Mouse (Mus musculus): ENCODE measurements at regions not wholly inside any gene's neighbourhood (a gene's known extent, or its start where the extent isn't known, plus 50 kb on each side); places are given as distances from the start of the nearest gene placed in this dataset.
A peak's percentile ranks its signal among the peaks of the same experiment; 100 is the strongest.

GRCm38 (mm10) chr9:112014796-112015195 is 220.9 kb downstream of the Arpp21 start:
- DNase-seq (ENCODE audit: low spot score in 2 of 2), result no peak

DNA sequence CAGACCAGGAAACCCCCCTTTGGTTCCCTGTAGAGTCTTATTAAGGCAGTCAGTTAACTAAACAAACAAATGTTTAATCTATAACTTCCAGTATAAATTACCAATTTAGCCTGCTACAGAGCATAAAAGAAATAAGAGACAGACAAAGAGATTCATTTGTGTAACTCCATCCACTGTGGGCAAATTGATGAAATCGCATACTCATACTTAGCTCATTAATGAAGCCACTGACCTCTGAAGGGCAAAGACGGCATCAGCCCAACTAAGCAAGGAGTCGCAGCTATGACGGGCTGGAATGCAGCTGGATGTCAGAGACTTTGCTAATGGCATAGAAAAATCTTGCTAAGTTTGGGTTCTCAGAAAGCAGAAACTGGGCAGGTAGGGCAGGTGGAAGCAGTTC is 241.3 kb downstream of the Arpp21 start:
- DNase-seq (ENCODE audit: low spot score in 2 of 2), result no peak

DNA sequence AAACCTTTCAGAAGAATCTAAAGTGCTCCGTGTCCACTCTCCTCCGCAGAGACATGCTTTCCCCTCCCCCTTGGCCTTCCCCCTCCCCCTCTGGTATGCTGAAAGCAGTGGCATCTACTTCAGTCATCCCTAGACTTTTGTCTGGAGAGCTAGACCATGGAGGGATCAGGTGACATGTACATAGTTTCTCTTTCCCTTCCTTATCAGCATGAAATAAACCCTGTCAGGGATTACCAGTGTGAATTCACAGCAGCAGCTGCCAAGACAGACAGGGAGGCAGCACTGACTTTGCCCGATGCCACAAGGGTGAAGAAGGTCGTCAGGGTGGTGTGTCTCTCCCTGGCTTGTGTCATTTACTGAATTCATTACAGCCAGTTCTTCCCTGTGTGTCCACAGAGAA is 241.9 kb downstream of the Arpp21 start:
- no peak for DNase-seq (ENCODE audit: low spot score in 2 of 2)

DNA sequence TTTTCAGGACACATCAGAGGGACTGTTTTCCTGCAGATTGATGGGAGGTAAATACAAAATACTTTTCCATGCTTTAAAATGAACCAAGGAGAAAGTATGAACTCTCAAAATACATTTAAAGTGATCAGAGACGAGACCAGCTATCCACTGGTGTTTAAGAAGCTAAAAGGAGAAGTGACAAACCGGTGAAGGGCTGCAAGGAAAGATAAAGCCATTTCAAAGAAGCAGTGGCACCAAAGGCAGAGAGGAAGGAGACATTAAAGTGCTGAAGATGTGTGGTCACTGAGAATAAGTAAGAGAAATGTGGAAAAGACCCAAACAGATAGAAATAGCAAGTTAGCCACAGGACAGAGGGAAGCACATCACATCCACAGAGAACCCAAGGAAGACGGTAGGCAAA is 245.7 kb downstream of the Arpp21 start:
- no peak for DNase-seq (ENCODE audit: low spot score in 2 of 2)

DNA sequence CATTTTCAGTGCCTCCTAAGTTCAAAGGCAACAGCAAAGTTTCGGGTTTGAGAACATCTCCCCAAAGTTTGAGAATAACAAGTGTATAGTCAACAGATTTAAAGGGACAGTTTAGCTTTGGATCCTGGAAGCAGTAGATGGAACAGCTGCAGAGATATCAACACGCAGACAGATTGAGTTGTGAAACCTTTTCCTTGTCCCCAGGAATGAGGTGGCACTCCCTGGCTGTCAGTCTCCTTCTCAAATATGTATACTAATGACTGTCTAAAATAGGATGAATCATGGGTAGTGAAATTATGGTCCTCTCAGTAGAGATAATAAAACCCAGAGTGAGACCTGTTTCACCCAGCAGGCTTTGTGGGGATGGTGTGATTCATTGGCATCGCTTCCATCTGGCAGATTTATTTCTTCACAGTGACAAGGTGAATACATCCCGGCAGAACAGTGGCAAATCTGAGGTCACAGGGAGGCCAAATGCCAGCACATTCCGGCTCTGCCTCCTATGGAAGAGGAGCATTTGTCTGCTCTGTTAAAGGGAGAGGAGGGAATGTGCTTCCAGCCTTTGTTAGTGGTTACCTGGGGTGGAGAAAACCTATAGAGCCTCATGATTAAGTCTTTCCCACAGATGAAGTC is 272.2 kb downstream of the Arpp21 start:
- no peak for DNase-seq (ENCODE audit: low spot score in 2 of 2)

GRCm38 (mm10) chr9:111957799-111958198 is 267.7 kb upstream of the Stac start:
- DNase-seq (ENCODE audit: low spot score in 2 of 2), result no peak

DNA sequence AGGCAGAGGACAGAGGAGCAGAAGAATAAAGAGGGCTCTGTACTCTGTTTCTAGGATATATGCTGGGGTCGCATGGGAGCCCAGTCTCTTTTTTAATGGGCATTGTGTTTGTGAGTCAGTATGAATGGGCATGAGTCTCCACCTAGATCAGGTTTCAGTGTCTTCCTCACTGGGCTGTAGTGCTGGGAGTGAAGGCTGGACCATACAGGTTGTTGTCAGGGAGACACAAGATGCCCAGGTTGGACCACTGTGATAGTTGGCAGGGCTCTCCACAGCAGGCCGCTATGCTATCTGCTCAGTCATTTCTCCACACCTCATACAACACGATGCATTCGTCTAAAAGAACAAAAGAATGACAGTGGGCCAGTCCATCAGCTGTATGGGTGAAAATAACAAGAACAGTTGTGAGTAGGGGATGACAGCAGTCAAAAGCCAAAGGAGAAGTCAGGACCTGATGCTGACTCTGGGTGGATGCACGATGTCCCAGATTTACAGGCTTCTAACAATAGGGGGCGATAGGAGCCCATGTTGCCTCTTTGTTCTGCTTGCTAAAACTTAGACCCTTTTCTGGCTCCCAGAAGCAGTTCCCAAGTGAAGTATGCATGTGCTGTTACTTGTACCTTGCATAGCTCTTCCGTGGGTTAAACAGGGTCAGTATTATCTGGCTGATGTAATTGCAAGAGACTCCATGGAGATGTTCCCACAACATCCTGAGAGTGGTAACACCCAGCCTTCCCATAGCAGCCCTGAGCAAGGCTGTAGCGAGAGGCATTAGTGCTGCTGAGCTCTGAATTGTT is 249.3 kb upstream of the Stac start:
- peak in 1 of 2 experiments; percentile 30 for DNase-seq (ENCODE audit: low spot score in 2 of 2)

GRCm38 (mm10) chr9:111932455-111932854 is 242.3 kb upstream of the Stac start:
- DNase-seq (ENCODE audit: low spot score in 2 of 2), result no peak

GRCm38 (mm10) chr9:111918275-111918940 is 228.3 kb upstream of the Stac start:
- DNase-seq (ENCODE audit: low spot score in 2 of 2), result peak; percentile 33 to 77

DNA sequence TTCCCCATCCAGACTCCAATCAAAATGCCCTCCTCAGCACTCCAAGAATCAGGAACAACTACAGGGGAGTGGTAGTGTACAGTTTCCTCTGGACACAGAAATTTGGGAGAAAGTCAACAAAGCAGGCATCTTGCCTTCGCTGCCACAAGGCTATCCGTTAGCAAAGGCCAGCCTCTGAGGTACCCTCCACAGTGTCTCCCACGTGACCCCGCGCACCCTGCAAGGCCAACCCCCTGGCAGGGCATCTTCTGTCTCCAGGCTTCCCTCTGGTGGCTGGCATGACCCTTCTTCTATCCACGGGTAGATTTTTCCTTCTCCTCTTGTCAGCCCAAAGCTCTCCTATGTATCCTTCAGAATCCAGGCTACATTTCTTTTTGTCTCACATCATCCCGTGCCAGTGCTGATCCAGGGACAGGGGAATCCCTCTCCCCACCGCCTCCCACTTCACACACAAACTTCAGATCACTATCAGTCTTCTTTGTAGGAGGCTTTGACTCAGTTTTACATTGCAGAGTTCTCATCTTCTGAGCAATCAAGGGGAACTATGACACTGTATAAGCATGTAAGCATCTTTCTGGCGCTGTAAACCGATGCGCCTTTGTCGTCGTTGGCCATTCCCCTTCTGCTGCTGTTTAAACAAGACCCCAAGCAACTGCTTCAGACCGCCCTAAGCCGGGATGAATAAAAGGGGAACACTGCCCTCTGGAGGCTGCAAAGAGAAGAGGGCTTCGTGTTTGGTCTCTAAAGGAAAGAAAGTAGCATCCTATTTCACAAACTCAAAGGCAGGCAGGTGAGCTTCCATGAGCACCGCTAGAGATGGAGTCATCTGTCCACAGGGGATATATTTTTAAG is 226.8 kb upstream of the Stac start:
- DNase-seq (ENCODE audit: low spot score in 2 of 2), result peak in 1 of 2 experiments; percentile 44

GRCm38 (mm10) chr9:111908806-111909205 is 218.7 kb upstream of the Stac start:
- DNase-seq (ENCODE audit: low spot score in 2 of 2), result no peak

DNA sequence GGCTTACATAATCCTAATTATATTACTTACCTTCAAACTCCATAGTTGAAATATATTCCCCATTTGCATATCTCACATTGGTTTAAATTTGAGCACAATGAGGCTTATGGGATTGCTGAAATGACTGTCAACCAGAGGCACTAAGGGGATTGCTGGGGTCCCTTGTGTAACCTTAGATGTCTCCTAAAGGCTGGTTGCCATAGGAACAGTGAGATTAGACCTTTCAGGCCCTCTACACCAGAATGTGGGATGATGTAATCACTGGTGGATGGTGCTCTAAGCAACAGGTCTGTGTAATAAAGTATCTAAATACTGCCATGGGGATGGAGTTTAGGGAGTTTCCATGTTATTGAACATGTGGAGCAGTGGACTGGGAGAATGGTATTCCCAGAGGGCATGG is 210.0 kb upstream of the Stac start:
- no peak for DNase-seq (ENCODE audit: low spot score in 2 of 2)

GRCm38 (mm10) chr9:111897626-111898025 is 207.5 kb upstream of the Stac start:
- no peak for DNase-seq (ENCODE audit: low spot score in 2 of 2)

DNA sequence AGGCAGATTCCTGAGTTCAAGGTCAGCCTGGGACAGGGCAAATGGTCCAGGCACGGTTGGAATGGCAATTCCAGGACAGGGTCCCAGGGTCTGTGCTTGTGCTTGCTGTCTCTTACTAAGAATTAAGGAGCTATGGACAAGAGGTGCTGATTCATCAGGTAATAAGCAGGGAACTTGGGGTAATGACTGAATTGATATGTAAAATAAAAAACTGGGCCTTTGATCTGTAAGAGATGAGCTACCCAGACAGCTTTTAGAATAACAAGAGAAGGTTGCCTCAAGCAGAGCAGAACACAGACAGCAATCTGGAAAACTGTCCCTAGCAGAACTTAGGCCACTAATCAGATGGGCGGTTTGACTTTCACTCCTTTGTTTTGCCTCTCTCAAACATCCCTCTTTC is 189.6 kb upstream of the Stac start:
- no peak for DNase-seq (ENCODE audit: low spot score in 2 of 2)

DNA sequence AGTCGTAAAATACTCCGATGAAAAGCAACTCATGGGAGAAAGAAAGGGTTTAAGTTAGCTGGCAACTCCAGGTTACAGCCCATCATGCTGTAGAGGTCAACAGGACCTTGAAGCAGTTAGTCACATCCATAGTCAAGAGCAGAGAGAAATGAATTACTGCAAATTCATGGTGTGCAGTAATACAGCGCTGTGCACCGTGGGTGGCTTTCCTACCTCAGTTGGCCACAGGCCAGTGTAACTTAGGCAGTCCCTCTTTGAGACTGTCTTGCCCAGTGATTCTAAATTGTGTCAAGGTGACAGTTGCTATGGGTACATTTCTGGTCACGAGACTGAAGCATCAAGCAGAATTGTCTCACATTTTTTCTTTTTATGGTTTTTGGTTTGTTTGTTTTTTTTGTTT is 186.7 kb upstream of the Stac start:
- no peak for DNase-seq (ENCODE audit: low spot score in 2 of 2)

GRCm38 (mm10) chr9:111870466-111870865 is 180.3 kb upstream of the Stac start:
- DNase-seq (ENCODE audit: low spot score in 2 of 2), result peak in 1 of 2 experiments; percentile 5

GRCm38 (mm10) chr9:111869801-111870382 is 179.7 kb upstream of the Stac start:
- no peak for DNase-seq (ENCODE audit: low spot score in 2 of 2)

GRCm38 (mm10) chr9:111858051-111858450 is 167.9 kb upstream of the Stac start:
- no peak for DNase-seq (ENCODE audit: low spot score in 2 of 2)

DNA sequence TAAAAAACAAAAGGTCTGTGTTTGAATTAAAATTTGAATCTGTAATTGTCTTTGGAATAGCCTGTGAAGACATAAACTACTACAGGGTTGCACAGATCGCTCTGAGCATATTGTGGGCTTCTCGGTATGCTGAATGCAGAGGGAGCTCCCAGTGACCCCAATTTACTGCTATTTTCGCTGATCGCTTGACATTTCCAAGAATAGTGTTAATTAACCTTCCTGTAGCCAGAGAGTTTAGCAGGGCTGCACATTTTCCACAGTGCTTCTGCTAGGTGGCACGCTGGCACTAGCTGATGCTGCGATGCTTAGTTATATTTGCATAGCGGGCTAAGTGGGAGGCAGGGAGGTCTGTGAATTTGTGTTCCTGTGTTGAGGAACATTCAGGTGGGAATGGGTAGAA is 164.8 kb upstream of the Stac start:
- no peak for DNase-seq (ENCODE audit: low spot score in 2 of 2)

- DNase-seq (ENCODE audit: low spot score in 2 of 2), result no peak
Observed at GRCm38 (mm10) chr9:111846366-111846765, 156.2 kb upstream of the Stac start.

GRCm38 (mm10) chr9:111841151-111841550 is 151.0 kb upstream of the Stac start:
- no peak for DNase-seq (ENCODE audit: low spot score in 2 of 2)

All from frontal cortex, postnatal 14 days (tissue).